In genomic region chrX:74254153-74254887, GRCm38 (mm10) we compare ENCODE assay signal across 7 mouse cellular contexts. TPM values are rescaled to one million over a fixed set of nuclear protein-coding genes. Genes with fewer than 3 reads are reported as not detected.
DNase-seq lines count a peak whose midpoint lies in the region; ATAC-seq lines count a peak whose summit lies in the region.

Gene Emd, plus strand, starts transcription at chrX:74254687.

- no peaks in the 10 kb centered on the region for H3K4me1 ChIP-seq in embryonic facial prominence, embryonic 11.5 days (ENCODE audit: control insufficient read depth, insufficient read depth, low read length)
- peaks cover 5% of the 10 kb centered on the region; the same call in 1 of the 2 replicates for H3K4me1 ChIP-seq in limb, embryonic 13.5 days
- H3K4me1 ChIP-seq in midbrain, embryonic 16.5 days (ENCODE audit: control insufficient read depth, insufficient read depth, low read length), result peaks cover 5% of the 10 kb centered on the region

- H3K36me3 ChIP-seq in embryonic facial prominence, embryonic 11.5 days (replicated peaks; ENCODE audit: control insufficient read depth, insufficient read depth, low read depth, low read length), result no peaks in the 10 kb centered on the region
- H3K36me3 ChIP-seq in limb, embryonic 13.5 days, result peaks cover 23% of the 10 kb centered on the region
- 0 out of 2 replicates have a peak, but pooled peaks cover 3% of the 10 kb centered on the region for H3K36me3 ChIP-seq in midbrain, embryonic 16.5 days (ENCODE audit: control insufficient read depth, insufficient read depth, low read length)

- H3K9me3 ChIP-seq in embryonic facial prominence, embryonic 11.5 days (replicated peaks; ENCODE audit: control insufficient read depth, low read length), result no peaks in the 10 kb centered on the region
- H3K9me3 ChIP-seq in limb, embryonic 13.5 days, result no peaks in the 10 kb centered on the region
- no peaks in the 10 kb centered on the region for H3K9me3 ChIP-seq in midbrain, embryonic 16.5 days (replicated peaks; ENCODE audit: control insufficient read depth, low read length, poor library complexity, severe bottlenecking)

- 24% methylated on average over 39 of the region's 39 CpGs for WGBS in embryonic facial prominence, embryonic 11.5 days
- WGBS in limb, embryonic 13.5 days, result 17% methylated on average over 39 of the region's 39 CpGs
- WGBS in midbrain, embryonic 16.5 days, result 22% methylated on average over 39 of the region's 39 CpGs

- peak; percentile 80 for DNase-seq in adrenal gland, postnatal 25 days
- peak; percentile 91 for DNase-seq in embryonic facial prominence, embryonic 11.5 days (ENCODE audit: low spot score)
- DNase-seq in kidney, adult 18-20 months, result peak; percentile 89
- DNase-seq in spleen, postnatal 10 days (ENCODE audit: low spot score in 2 of 2), result peak; percentile 73 to 90

- H3K27ac ChIP-seq in embryonic facial prominence, embryonic 11.5 days (replicated peaks; ENCODE audit: low read depth, low read length), result peak within 1 kb of the TSS; percentile 38; the same call in 1 of the 2 replicates
- peak within 1 kb of the TSS; percentile 90 for H3K27ac ChIP-seq in limb, embryonic 13.5 days
- H3K27ac ChIP-seq in midbrain, embryonic 16.5 days (ENCODE audit: low read length), result peak within 1 kb of the TSS; percentile 84

- H3K27me3 ChIP-seq in embryonic facial prominence, embryonic 11.5 days (ENCODE audit: control insufficient read depth, insufficient read depth, low read length), result no peaks in the 10 kb centered on the region
- no peaks in the 10 kb centered on the region for H3K27me3 ChIP-seq in limb, embryonic 13.5 days
- no peaks in the 10 kb centered on the region for H3K27me3 ChIP-seq in midbrain, embryonic 16.5 days (ENCODE audit: control insufficient read depth, insufficient read depth, low read depth, low read length)

- H3K4me2 ChIP-seq in embryonic facial prominence, embryonic 11.5 days (ENCODE audit: low read depth, low read length), result peak within 1 kb of the TSS; percentile 55
- peak within 1 kb of the TSS; percentile 73 for H3K4me2 ChIP-seq in limb, embryonic 13.5 days (replicated peaks)
- peak within 1 kb of the TSS; percentile 55 for H3K4me2 ChIP-seq in midbrain, embryonic 16.5 days (ENCODE audit: low read length)

- H3K9ac ChIP-seq in embryonic facial prominence, embryonic 11.5 days (replicated peaks; ENCODE audit: low read length), result peak within 1 kb of the TSS; percentile 68
- H3K9ac ChIP-seq in limb, embryonic 13.5 days, result peak within 1 kb of the TSS; percentile 81
- peak within 1 kb of the TSS; percentile 77 for H3K9ac ChIP-seq in midbrain, embryonic 16.5 days (ENCODE audit: low read depth, low read length)

- H3K4me3 ChIP-seq in embryonic facial prominence, embryonic 11.5 days (ENCODE audit: low read depth, low read length), result peak within 1 kb of the TSS; percentile 60
- peak within 1 kb of the TSS; percentile 59 for H3K4me3 ChIP-seq in limb, embryonic 13.5 days
- peak within 1 kb of the TSS; percentile 56 for H3K4me3 ChIP-seq in midbrain, embryonic 16.5 days (ENCODE audit: low read depth, low read length)

- peak; percentile 99 for ATAC-seq in embryonic facial prominence, embryonic 11.5 days (replicated peaks; ENCODE audit: insufficient number of reproducible peaks, low FRiP score, low TSS enrichment, low read depth)
- ATAC-seq in granulocyte monocyte progenitor cell, adult 5-6 weeks (replicated peaks; ENCODE audit: poor library complexity, severe bottlenecking), result peak; percentile 91
- peak; percentile 97 for ATAC-seq in limb, embryonic 13.5 days (ENCODE audit: low FRiP score, low read depth)
- peak; percentile 96 for ATAC-seq in midbrain, embryonic 16.5 days

RNA-seq across cellular contexts. Expression of gene Emd, which starts in this region (rescaled TPM):
- total RNA-seq in adrenal gland, postnatal 25 days (2021), result 38.8 and 53.8 TPM in 2 replicates
- polyA plus RNA-seq in embryonic facial prominence, embryonic 11.5 days (2014; fragmentation: Nextera tagmentation; extraction: Ambion mirVana), result 29.3 and 31.8 TPM in 2 replicates
- total RNA-seq in granulocyte monocyte progenitor cell, adult 5-6 weeks (2014; fragmentation: Nextera tagmentation), result 81.8 and 85.5 TPM in 2 replicates
- 71.0 and 75.6 TPM in 2 replicates for total RNA-seq in granulocyte monocyte progenitor cell, adult 5-6 weeks (2017)
- polyA plus RNA-seq in limb, embryonic 13.5 days (2015; fragmentation: Nextera tagmentation; extraction: Ambion mirVana), result 26.7 and 27.8 TPM in 2 replicates
- polyA plus RNA-seq in midbrain, embryonic 16.5 days (2015; fragmentation: Nextera tagmentation; extraction: Ambion mirVana), result 12.8 and 13.5 TPM in 2 replicates

Comparison
In these comparisons a context has a peak if more than half of its experiments do, and no peak if none do; other contexts are left out.
1. Peak in every context shown above with its lines: DNase-seq, ATAC-seq, H3K4me3 ChIP-seq and H3K27ac ChIP-seq.
2. H3K27ac ChIP-seq: peak in every context shown above with its lines; median percentile 90 in limb, embryonic 13.5 days; 84 in midbrain, embryonic 16.5 days; 38 in embryonic facial prominence, embryonic 11.5 days.